Mouse (Mus musculus) frontal cortex, adult (tissue): Measurements from ENCODE around the gene Maff.
A peak's percentile ranks its signal among the peaks of the same experiment; 100 is the strongest.

Experiments
- ATAC-seq: cut with Nextera tagmentation; 2 replicates; pipeline ENCODE4 v1.9.2; 2017; ENCODE audit warnings: mild to moderate bottlenecking, moderate library complexity, mixed read lengths; ENCODE audit not compliant: low TSS enrichment

Gene Maff

DNA sequence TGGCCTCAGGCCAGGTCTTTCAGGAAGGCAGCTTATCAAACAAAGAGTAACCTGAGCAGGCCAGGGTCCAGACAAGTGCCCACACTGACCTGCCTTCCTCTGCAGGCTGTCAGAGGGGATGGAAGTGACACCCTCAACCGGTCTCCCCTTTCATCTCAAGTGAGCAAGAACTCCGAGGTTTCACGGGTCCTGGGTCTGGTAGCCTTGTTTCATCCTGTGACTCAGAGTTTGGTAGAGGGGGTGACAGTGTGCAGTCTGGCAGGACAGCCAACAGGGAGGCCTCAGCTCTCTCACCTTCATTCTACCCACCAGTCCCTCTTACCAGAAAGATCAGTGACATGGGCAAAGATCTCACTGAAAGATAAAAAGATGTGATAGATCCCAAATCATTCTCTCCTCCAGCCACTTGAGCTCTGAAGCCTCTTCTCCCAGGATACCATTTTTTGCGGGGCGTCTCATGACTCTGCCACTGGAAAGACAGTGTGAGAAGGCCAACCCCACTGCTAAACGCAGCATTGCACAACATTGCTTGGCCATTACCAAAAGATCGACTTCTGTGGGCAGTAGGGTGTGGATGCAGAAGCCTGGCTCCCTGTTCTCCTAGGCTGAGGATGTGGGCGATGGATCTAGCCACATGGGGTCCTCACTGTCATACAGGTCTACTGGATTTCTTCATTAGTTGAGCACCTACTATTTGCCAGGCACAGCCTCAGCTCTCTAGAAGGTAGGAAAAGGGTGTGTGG, at the start of gene Maff:
Gene Maff, plus strand, starts transcription at position 571 of the 743 bp plus-strand sequence.
- no peak for ATAC-seq

GRCm38 (mm10) chr15:79298553-79298952, 47.9 kb upstream of the Maff start:
- ATAC-seq: no peak

DNA sequence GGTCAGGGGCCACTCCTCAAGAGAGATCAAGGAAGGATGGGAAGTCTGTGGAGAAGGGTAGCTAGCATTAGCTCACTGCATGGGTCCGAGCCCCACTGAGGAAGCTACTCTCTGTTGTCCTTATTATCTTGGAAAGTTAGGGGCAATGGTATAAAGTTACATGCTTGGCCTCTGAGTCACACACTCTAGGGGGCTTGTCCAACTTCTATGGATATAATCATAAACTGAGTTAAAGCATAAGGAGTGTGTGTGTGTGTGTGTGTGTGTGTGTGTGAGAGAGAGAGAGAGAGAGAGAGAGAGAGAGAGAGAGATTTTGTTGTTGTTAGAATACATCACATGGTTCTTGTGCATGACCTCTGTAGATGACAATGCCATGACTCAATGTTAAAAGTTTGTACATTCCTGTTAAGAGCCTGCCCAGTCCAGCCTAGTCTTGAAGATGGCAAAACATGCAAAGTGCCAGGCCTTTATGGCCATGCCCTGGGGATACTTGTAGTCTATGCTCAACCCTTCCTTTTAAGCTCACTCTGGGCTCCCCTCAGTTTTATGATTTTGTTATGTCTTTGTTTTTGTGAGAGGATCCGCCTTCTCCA, 46.8 kb upstream of the Maff start:
- no peak for ATAC-seq

DNA sequence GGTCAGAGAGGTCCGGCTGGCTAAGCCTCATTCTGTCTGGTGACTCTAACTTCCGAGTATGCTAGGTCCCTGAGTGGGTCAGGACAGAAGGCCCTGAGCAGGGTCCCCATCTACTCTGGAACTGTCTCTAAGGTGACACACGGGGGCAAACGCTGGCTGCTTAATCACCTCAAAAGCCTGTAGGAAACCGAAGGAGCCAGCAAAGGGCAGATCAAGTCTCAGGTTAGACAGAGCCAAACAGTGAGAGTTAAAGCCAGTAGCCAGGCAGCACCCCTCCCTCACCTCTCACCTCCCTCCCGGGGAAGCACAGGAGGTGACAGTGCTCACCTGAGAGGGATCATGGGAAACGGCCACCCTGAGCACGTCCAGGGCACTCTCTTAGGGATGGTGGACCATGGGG, 42.7 kb upstream of the Maff start:
- no peak for ATAC-seq

DNA sequence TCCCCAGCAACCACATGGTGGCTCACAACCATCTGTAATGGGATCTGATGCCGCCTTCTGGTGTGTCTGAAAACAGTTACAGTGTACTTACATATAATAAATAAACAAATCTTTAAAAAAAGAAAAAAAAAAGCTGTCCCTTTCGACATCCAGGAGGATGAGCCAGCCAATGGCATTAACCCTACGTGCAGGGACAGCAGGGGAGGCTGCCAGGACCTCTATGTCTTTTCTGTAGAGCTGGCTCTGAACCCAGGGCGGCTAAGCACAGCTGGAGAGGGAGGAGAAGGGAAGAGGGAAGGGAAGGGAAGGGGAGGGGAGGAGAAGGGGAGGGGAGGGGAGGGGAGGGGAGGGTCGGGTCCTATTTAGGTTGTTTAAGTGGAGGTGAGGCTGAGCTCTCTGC, 41.6 kb upstream of the Maff start:
- no peak for ATAC-seq

DNA sequence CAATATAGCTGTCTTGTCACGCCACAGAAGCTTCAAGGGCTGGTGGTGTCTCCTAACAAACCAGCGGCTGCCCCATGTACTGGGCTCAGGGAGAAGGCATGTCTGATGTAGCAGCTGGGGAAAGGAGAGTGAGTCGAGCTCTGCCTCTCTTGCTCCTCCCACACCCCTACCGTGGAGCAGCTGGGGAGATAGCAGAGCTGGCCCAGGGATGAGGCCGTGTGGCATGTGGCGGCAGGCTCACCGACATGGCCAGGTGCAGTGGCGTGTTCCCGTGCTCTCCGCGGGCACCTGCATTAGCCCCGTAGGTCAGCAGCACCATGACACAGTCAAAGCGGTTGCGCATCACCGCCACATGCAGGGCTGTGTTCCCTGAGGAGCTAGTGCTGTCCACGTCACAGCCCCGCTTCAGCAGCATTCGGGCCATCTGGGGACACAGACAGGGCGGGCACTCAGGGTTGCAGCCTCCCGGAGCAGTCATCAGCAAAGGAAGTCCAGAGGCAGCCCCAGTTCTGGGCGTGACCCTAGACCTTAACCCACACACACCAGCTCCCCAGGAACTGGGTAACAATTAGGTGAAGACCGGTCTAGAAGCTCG, 40.3 kb upstream of the Maff start:
- peak; percentile 52; the same call in 1 of the 2 replicates for ATAC-seq

DNA sequence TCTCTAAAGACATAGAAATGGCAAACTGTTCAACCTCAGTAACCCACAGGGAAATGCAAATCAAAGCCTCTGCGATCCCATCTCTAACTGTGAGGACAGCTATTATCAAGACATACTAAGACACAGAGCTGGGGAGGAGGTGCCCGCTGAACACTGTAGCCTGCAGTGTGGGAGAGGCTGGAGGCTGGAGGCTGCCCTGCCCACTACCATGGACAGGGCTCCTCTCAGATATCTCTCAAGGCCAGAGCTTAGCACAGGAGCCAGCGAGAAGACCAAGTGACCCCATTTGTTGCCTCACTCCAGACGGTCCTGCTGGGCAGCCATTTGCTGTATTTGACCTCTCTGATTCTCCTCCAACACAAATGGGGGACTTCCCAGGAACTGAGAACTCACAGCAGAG, 38.6 kb upstream of the Maff start:
- ATAC-seq: no peak

DNA sequence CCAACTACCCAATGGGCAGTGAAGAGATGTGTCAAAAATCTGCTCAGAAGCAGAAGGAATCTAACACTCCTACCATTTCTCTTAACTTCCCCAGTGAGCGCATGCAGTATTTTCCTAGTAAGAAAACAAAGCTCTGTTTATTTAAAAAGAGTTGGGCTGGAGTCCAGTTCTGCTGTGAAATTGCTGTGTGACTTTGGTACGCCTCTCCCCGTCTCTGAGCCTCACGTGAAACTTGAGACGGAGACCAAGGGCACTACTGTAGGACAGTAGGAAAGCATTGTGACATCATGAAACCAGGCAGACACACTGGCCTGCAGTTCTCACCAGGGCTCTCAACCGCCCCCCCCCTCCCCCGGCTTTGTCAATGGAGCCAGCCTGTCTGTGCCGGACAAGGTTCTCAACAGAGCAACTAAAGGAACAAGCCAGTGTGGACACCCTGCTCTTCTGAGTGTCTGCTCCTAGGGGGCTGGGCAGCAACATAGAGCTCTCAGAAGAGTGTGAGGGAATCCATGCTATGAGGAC, 32.5 kb upstream of the Maff start:
- no peak for ATAC-seq

DNA sequence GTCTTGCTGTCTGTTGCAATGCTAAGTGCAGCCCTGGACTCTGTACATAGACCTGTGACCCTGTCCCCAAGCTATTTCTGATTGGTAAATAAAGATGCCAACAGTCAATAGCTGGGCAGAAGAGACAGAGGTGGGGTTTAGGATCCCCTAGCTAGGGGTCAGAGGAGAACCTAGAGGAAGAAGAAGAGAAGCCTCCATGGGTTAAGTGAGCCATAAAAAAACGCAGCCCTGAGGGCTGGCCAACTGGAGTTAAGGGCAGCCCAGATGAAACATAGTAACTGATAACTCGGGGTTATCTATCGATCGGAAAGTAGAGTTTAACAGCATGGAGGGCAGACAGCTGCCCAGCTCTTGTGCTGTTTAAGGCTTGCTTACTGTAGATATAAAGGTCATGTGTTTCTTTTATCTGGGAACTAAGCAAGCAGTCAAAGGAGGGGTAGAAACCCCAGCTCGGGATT, 24.7 kb upstream of the Maff start:
- no peak for ATAC-seq

DNA sequence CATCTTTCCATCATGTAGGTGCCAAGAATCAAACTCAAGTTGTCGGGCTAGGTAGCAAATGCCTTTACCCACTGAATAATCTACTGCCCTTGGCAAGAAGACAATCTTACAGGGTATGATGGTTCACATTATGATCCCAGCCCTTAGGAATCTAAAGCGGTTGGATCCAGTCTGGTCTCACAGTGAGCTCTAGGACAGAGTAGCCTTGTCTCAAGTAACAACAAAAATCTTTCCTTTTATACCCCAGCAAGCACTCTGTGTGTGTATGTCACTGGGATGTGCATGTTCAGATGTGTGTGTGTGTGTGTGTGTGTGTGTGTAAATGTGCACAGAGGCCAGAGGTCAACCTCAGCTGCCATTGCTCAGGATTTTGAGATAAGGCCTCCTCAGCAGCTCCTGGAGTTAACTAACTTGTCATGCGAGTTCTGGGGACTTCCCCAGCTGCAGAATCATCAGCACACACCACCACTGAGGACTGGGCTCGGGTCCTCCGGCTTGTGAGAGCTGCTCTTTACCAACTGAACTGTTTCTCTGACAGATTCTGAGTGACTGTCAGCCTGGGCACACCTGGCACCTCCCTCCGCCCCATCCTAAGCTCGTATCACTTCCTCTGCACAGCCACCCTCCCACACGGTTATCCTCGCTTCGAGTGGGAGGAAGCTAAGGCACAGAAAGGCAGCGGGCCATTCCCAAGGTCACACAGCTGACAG, 24.0 kb upstream of the Maff start:
- ATAC-seq: no peak

DNA sequence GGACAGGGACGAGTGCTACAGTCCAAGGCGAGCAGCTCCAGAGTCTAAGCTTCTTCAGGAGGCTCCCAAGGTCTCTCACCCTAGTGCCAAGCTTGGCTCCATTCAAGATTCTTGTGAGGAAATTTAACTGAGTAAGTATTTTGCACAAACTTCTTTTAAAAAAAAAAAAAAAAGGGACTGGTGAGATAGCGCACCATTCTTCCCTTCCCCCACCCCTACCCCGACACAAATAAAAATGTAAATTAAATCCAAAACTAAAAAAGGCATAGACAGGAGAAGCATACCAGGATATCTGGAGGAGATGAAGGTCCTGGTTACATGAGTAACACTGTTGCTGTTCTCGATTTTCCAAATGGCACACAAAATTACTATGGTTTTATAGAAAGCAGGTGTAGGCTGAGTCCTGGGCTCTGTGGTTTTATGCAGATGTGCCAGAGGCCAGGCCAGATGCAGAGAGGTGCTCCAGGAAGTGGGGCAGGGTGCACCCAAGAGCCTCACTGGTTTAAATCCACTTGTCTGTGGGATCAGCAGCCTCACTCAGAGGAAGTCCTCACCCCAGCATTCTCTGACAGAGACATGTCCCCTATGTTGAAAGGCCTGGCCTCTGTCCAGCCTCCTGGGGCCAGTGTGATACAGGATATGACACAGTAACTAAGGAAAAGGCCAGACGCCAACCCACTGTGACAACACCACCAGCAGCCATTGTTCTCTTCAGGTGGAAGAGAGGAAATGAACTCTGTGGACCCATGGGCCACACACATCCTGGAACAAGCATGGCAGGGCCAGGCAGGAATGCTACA, 23.2 kb upstream of the Maff start:
- ATAC-seq: no peak

DNA sequence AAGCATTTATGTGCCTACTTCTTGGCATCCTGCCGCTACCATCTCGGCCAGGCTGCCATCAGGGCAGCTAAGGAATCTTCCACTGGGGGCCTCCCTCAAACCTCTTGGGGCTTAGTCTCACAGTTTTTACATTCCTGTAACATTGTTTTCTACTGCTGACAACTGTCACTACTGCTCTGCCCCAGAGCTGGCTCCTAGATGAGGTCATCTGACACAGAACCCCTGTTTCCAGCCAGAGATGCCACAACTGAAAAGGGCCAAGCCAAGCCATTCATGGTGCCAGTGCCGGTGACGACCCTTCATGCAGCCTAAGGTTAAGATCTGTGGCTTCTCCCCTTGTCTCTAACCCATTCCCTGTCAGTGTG, 22.6 kb upstream of the Maff start:
- no peak for ATAC-seq

DNA sequence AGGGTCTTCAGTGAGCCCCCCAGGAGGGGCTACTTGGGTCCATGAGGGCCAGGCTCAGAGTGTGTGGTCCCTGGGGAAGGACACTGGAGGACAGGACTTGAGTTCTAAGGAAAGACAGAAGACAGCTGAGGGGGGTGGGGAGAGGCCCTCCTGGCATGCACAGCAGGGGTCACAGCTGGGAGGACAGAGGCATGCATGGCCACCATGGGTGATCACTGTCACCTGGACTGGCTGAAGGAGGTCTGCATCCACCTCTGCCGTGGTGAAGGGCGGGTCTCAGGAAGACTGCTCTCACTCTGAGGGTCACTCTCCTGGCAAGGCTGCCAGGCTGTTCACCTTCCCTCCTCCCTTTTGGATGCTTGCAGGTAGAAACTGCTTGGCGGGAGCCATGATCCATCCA, 22.0 kb upstream of the Maff start:
- ATAC-seq: no peak

GRCm38 (mm10) chr15:79325742-79326141, 20.7 kb upstream of the Maff start:
- ATAC-seq: no peak

- ATAC-seq: no peak
These were observed 20.2 kb upstream of the Maff start for GRCm38 (mm10) chr15:79326264-79326663.

DNA sequence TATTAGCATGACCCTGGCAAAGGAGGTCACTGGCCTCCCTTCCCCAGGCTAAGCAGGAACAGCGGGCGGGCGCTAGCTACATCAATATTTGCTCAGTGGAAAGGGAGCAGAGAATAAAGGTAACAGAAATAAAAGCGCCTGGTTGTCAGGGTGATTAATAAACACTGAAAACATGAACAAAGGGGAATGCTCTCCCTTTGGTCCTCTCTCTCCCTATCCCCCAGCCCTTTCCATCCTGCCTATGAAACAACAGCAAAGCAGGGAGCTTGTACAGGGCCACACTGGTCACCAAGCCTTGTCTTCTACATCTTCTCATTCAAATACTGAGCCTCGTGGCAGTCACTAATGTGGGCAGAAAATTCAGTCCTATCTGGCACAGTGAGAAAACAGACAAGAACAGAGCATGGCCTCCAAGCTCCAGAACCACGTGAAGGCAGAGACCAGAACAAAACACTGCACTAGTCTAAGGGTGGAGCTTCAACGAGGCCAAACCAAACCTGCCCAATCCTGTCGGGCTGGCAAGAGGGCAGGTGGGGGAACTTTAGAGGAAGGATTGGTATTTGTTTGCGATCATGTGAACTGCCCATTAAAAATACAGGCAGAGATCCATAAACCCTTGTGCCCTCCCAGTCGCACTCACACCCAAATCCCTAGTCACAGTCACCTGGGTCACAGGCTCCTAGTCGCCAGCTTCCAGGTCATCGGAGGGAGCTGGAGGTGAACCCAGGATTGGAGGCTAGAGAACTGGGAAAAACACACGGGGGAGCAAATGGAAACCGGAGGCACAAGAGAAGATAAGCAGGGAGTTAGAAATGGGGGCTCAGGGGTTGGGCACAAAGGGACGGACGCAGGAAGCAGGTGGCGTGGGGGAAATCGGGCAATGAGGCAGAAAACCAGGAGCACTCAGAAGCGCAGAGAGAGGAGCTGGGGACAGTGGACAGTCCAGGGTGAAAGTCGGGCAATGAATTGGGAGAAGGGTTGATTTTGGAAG, 19.2 kb upstream of the Maff start:
- ATAC-seq: peak; percentile 35; the same call in 1 of the 2 replicates

- peak; percentile 98 for ATAC-seq
These were observed 18.1 kb upstream of the Maff start, which contains the start of gene Pla2g6 for GRCm38 (mm10) chr15:79328058-79328938. Pla2g6 (minus strand) TSS chr15:79328390.

- ATAC-seq: no peak
These were observed 17.5 kb upstream of the Maff start for GRCm38 (mm10) chr15:79328939-79329275.

- ATAC-seq: no peak
These were observed 17.0 kb upstream of the Maff start for GRCm38 (mm10) chr15:79329346-79329978.
